Mouse (Mus musculus): ENCODE data around the gene Trpm5. TPM values are rescaled to one million over a fixed set of nuclear protein-coding genes. Genes with fewer than 3 reads are reported as not detected.

Trpm5 gene
- total RNA-seq, 2 experiments from 2014 or later: not detected

DNA sequence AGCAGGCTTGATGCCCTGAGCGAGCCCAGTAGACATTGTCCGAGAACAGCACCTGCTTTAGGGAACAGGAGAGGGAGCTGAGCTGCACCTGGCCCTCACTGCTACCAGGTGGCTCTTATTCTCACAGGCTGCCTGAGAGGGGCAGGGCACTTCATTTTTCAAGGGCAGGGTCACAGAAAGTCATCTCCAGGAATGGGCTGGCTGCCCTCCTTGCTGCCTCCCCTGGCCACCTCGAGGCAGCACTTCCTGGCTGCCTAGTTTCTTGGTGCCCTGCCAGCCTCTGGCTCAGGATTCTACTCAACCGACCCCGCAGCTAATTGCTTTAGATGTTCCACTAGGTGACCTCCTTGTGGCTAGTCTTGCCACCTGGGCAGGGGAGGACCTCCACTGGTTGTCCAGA lies 13.8 kb upstream of the Trpm5 start:
- DNase-seq (ENCODE audit: low spot score in 2 of 2): no peak
- intact Hi-C loops (cut with DNase I): no loop called here

DNA sequence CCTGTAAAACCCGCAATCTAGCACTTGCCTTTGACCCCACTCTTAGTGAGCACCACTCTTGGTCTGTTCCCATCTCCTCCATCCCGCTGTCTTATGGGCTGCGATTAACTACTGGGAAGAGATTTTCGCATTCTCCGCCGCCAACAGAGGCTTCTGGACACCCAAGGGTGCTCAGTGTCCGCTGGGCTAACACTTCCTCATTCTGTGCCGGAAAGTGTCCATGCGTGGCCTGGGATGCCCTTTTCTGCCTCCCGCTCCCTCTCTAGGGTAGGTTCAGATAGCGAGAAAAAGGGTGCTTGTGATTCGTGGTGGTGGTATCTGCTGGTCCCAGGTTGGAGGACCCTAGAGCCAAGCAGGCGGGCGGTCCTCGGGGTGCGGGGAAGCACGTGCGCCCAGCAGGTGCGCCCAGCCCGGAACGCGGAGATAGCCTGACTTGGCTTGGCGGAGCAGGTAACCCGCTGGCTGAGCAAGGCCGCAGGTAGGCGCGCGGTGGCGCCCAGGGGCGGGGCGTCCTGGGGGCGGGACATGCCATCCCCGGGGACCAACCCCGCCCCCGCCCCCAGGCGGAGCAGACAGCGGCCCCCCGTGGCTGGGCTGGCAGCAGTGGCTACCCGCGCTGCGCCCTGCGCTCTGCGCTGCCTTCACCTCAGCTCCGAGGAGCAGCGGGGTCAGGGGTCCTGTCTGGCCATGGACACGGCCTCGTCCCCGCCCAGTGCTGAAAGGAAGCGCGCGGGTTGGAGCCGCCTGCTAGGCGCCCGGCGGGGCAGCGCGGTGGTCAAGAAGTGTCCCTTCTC lies 12.4 kb upstream of the Trpm5 start:
- no peak for DNase-seq (ENCODE audit: low spot score in 2 of 2)
- intact Hi-C loops (cut with DNase I): no loop called here

DNA sequence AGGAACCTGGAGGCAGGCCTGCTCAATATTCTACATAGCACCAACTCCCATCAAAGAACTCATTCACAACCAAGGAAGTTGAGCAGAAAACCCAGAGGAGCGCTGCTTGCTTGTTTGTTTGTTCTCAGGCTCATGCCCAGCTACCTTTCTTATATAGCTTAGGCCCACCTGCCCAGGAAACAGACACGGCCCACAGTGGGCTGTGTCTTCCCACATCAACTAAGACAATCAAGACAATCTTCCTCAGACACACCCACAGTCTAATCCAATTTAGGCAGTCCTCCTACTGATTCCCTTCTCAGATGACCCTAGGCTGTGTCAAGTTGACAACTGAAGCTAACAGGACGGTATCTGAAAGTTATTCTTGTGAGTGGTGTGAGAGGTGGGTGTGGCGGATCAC lies 11.6 kb upstream of the Trpm5 start, which contains the start of gene Kcnq1:
TSS of gene Kcnq1 (plus strand) at position 301 of the 400 bp plus-strand sequence.
- intact Hi-C loops (cut with DNase I): no loop called here
- no peak for DNase-seq (ENCODE audit: low spot score in 2 of 2)

DNA sequence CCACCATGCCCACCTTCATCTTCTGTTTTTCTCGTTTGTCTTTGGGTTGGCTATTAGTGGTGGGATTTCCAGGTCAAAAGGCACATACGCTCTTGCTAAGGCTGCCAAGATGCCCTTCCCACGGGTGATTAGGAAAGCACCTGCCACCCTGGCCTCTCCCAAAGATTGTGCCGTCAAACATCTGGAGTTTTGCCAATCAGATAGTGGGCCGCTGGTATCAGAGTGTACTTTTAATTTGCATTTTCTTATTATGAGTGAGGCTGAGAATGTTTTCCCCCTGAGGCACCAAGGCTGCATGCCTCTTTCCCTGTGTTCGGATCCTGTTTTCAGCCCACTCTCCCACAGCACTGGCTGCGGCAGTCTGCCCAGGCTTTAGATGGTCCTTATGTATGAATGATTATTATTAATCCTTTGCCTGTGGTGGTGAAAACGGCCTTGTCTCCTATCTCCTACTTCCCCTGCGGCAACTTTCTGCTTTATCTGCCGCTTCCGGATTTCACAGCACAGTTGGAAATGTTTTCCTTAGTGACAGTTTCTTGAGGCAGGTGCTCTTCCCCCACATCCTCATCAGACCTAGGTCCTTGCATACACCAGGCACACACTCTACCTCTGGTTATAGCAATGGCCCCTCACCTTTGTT lies 10.9 kb upstream of the Trpm5 start:
- no peak for DNase-seq (ENCODE audit: low spot score in 2 of 2)
- intact Hi-C loops (cut with DNase I): no loop called here

DNA sequence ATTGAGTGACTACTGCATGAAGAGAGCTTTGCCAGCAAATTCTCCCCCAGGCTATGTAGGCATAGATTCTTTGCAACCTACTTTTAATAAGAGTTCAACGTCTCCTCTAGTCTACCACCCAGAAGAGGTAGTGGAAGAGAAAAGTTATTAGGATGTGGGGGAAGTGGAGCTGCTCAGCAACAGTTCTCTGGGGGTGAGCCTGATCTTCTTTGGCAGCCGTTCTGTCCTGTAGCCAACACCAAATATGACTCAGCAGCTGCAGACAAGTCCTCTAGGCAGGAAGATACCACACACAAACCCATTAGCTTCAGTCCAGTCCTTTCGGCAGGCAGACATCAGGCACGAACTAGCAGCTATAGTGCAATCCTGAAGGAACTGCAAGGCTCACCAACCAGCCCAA lies 6.3 kb upstream of the Trpm5 start:
- peak in 1 of 2 experiments; percentile 14 for DNase-seq (ENCODE audit: low spot score in 2 of 2)
- intact Hi-C loops (cut with DNase I): no loop called here

DNA sequence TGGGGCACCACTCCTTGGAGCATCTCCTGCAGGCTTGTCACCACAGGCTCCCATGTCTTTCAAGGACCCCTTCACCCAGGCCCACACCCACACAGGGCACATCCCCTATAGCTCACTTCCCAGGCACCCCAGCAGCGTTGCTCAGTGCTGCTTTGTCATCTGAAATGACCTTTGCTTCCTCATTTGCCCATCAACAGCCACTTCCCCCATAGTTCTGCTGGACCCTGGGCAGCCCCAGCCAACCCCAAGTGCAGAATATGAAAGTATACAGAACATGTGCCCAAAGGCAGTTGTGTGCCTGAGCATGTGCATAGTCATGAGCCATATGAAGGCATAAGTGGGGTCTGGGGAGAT lies 1.1 kb upstream of the Trpm5 start:
- DNase-seq (ENCODE audit: low spot score in 2 of 2): no peak

DNA sequence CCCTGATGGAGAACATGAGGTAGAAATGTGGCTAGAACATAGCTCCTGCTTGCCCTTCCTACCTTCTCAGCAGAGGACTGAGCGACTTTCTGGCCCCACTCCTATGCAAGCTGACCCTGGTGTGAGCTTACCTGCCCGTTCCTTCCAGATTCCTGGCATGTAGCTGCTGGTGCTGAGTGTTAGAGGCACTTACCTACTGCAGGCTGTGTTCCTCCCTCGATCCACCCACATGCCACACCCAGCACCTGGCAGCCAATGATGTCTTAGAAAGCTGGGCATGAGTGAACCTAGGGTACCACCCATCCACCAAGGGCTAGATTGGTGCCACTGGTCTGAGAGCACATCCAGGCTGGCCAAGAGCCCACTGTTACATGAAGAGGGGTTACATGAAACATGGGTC lies 595 bp downstream of the Trpm5 start:
- no peak for DNase-seq (ENCODE audit: low spot score in 2 of 2)
- intact Hi-C loops (cut with DNase I): no loop called here

More for the DNA sequence above, 1.1 kb upstream of the Trpm5 start:
- intact Hi-C loops (cut with DNase I): loop anchor here (5.0 kb wide), 1 partner anchor 372 kb away; no protein-coding TSS in a partner anchor

DNA sequence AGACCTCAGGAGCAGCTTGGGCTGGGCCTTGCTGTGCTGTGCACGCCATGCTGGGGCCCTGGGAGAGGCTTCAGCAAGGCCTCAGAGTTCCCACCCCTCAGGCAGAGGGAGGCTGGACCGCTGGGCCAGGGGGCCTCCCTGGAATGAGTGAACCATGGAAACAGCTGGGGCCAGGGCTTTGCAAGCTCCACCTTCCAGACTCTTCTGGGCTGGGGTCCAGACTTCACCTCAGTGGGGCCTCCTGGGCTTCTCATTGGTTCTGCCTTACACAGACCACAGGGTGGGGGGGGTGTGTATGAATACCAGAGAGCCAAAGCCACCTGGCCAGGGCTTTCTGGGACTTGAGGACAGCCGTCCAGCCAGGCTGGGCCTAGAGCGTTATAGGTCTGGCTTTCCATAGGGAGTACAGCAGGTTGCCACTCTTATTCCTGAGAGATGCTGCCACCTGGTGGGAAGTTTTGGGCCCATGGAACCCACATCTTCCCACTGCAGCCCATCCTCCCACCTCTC lies 7.3 kb downstream of the Trpm5 start:
- peak in 1 of 2 experiments; percentile 27 for DNase-seq (ENCODE audit: low spot score in 2 of 2)
- intact Hi-C loops (cut with DNase I): loop anchor here (2.0 kb wide), 1 partner anchor 192 kb away; no protein-coding TSS in a partner anchor

DNA sequence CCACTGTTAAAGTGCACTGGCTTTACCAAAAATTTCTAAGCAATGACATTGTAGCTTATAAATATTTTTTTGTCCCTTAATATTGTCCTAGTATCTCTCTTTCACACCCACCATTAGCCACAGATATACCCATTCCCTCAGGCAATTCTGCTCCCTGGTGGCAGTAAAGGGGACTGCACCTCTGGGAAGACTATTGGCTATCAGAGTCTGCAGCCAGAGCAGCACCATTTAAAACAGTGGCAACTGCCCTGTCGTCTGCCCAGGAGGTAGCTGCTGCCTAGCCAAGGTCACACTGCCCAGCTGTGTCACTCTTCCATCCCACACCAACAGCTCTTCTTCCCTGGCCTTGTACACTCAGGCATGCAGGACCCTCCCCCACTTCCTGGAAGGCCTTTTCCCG lies 8.1 kb downstream of the Trpm5 start:
- DNase-seq (ENCODE audit: low spot score in 2 of 2): peak in 1 of 2 experiments; percentile 41
- intact Hi-C loops (cut with DNase I): loop anchor here (1.0 to 2.0 kb wide), 2 partner anchors 78 to 192 kb away; no protein-coding TSS in a partner anchor

DNA sequence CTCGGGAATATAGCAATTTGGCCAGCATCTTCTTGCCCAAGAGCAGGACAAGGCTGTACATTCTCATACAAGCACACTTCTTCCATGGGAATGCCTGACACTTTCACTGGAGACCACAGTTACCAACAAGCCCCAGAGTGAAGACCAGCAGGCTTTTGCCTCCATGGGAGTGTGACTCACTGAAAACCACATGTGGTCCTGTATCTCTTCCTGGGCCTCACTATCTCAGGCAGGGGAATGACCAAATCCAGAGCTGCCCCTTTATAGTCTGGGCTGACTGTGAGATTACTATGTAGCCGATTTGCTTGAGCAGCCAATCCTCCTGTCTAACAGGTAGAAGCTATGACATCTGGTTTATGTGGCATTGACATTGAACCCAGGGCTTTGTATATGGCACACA lies 10.7 kb downstream of the Trpm5 start:
- DNase-seq (ENCODE audit: low spot score in 2 of 2): no peak
- intact Hi-C loops (cut with DNase I): no loop called here

DNA sequence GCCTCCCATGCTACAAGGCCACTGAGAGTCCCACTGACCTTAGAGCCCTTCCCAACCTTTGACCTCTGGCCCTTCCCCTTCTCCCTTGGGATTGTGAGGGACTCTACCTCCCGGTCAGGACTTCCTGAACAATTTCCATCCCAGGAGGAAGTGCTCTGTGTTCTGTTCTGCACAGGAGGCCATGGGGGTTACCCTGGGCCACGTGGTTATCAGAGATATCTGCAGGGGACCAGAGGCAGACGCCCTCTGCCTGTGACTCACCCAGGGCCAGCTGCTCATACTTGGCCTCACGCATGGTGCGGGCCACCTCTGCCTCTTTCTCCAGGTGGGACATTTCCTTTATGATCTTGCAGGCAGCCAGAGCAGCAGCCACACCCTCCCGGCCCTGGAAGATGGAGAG lies 12.4 kb downstream of the Trpm5 start:
- intact Hi-C loops (cut with DNase I): no loop called here

DNA sequence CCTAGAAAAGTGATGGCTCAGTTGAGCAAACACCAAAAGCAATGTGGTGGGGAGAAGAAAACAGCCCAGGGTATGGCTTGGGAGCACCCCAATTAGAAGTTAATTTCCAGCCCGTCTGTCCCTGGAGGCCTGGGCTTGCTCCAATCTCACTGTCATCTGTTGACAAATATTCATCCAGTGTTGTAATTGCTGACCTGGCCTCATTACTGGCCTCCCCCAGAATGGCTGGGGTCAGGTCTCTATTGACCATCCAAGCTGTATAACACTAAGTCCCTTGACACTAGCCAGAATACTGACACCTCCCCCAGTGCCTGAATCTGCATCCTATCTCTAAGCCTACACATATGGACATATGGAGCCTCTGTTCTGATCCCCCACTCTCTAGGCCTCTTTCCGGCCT lies 17.1 kb downstream of the Trpm5 start:
- intact Hi-C loops (cut with DNase I): no loop called here
- DNase-seq (ENCODE audit: low spot score in 2 of 2): no peak

More for the DNA sequence above, 12.4 kb downstream of the Trpm5 start:
- DNase-seq (ENCODE audit: low spot score in 2 of 2): no peak

DNA sequence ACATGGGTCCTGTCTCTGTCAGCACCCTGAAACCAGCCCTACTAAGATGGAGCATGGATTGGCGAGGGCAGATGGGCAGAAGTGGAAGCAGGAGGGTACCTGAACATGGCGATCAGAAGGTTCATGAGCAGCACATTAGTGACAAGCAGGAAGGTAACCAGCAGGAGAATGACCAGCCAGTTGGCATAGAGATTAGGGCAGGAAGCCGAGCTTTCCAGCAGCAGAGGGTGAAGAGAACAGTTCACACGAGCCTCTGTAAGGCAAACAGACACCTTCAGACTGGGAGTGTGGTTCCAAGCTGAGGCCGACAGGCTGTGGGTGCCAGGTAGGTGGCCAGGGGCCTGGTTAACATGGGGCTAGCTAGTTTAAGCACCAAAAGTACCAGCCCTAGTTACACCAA lies 19.0 kb downstream of the Trpm5 start:
- no peak for DNase-seq (ENCODE audit: low spot score in 2 of 2)
- intact Hi-C loops (cut with DNase I): no loop called here

DNA sequence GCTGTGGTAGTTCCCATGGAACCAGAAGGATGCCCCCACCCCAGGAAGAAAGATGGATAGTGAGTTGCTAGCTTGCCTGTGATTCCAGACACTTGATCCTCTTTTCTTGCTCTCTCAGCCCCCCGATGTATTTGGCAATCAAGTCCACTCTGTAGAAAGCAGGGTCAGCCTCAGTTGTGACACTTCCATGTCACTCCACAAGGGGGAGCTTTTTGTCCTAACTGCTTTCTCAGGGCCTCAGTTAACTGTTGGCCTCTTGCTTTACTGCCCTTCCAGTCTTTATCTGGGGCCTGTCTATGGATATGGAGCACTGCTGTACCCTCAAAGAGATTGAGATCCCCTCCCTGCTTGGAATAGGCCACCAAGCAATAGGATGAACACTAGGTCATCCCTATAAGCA lies 21.4 kb downstream of the Trpm5 start:
- DNase-seq (ENCODE audit: low spot score in 2 of 2): no peak
- intact Hi-C loops (cut with DNase I): no loop called here

DNA sequence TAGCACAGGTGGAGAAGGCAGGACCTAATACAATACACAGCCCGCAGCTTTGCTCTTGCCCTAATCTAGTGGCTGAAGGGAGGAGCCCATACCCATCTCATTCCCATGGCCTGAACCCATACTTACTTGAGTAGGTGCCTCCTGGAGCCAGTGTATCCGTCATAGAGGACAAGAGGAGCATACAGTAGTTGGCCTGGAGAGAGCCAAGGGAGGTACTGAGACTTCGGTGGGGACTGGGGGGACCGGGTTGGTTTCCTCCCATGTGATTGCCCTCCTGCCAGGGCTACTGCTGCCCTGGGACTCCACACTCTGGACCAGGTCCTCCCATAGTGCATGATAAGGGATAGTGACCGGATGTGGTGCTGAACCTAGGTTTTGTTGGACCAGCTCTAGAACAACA lies 21.8 kb downstream of the Trpm5 start:
- DNase-seq (ENCODE audit: low spot score in 2 of 2): no peak
- intact Hi-C loops (cut with DNase I): no loop called here

DNA sequence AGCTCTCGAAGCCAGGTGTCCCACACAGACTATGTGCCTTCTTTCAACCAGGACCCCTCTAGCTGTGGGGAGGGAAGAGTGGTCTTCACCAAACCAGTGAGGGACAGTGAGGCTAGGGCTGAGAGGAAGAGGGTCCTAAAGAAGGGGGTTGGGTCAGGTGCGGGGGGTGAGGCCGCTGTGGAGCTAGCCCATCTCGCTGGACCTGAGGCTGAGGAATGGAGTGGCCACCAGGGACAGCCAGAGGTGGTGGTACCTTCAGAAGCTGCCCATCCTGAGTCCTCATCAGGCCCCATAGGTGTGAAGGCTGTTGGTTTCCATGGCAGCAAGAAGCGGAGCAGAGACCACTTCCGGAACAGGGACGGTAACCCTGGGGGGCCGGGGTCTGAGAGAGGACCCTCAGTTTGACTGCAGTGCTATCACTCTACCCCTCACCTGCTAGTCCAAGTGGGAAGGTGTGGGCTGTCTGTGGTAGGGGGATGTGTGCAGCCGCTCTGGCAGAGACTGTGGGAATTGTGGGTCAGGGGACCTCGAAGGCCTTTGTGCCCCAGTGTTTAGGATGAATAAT lies 23.9 kb downstream of the Trpm5 start:
- DNase-seq (ENCODE audit: low spot score in 2 of 2): no peak
- intact Hi-C loops (cut with DNase I): no loop called here

DNA sequence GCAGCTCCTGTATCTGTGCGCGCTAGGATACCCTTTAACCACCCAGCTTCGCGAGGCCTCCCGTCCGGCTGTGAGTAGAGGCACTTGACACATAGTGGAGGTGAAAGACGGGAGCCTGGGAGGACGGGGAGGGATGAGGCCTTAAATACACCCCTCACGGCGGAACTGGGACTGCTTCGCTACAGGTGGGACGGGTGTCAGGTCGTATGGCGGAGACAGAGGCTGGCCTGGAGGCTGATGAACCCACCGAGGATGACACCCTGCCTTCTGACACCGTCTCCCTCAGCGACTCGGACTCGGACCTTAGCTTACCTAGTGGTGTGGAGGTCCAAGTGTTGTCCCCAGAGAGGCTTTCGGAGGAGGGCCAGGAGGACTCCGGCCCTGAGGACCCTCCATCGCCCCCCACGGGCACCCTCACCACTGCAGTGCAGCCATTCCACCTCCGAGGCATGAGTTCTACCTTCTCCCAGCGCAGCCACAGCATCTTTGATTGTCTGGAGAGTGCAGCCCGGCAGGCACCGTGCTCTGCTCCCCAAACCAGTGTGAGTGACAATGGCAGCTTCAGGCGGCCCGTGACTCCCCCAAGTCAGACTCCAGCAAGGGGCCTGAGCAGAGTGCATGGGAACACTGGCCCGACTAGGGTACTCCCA lies 24.6 kb downstream of the Trpm5 start:
- intact Hi-C loops (cut with DNase I): no loop called here
- no peak for DNase-seq (ENCODE audit: low spot score in 2 of 2)

DNA sequence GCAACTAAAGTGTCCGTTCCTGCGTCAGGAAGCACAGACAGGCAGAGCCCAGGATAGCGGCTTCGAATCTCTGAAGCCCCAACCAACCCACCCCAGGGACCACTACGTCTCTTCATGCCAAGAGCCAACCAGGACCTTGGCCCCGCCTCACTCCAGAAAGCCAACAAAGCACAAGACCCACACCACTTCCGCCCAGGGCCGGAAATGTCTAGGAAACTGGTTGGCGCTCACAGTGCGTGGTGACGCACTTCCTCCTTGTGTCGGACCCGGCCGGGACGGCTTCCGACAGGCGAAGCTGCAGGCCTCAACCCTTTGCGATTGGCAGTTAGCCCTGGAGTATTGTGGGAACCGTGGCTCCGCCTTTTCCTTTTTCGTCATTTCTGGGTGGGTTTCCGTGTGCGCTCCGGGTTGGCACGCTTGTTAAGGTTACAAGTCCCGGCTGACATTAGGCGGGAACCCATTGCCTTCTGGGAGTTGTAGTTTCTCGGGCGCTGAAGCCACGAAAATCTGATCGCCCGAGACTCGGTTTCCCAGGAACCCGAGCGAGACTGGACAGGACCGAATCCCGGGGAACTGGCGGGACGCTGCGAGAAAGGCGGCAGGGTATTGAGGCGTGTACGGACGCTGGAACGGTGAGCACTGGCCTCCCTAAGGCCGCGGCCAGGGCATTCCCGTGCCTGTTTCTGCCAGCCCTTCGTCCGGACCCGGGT lies 25.4 kb downstream of the Trpm5 start, which contains the start of gene Tssc4:
TSS of gene Tssc4 (plus strand) at position 368 of the 710 bp plus-strand sequence.
- peak; percentile 98 to 99 for DNase-seq (ENCODE audit: low spot score in 2 of 2)
- intact Hi-C loops (cut with DNase I): no loop called here

DNA sequence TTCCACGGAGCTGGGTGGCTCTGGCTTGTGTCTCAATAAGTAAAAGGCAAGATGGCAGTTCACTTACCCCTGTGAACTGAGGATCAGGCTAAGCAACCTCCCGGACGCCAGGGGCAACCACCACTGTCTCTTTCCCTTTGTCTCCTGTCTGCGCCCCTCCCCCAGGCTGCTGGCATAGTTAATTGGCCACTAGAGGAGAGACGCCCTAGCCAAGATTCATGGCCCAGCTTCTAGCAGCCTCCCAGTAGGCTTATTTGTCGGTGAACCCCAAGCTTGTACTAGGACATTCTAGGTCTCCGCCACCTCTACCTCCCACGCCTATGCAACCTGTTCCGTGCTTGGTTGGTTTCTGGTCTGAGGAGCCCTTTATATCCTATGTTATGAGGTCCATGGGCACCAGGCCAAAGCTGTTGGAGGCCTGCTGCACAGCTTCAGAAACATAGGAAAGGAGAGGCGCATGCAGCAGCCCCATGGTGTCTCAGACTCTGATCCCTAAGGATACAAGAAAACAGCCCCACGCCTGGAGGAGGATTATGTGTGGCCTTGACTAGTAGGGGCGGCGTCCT lies 26.0 kb downstream of the Trpm5 start:
- DNase-seq (ENCODE audit: low spot score in 2 of 2): no peak
- intact Hi-C loops (cut with DNase I): no loop called here
